Mouse (Mus musculus): Measurements from ENCODE around the gene Ankrd55.

The Ankrd55 gene

GRCm38 (mm10) chr13:112288225-112289178, at the start of gene Ankrd55:
Ankrd55 (plus strand) TSS chr13:112288451.
- DNase-seq (ENCODE audit: low spot score), result peak; percentile 20

- DNase-seq (ENCODE audit: low spot score), result no peak
These were observed 49.0 kb upstream of the Ankrd55 start for GRCm38 (mm10) chr13:112239239-112239638.

DNA sequence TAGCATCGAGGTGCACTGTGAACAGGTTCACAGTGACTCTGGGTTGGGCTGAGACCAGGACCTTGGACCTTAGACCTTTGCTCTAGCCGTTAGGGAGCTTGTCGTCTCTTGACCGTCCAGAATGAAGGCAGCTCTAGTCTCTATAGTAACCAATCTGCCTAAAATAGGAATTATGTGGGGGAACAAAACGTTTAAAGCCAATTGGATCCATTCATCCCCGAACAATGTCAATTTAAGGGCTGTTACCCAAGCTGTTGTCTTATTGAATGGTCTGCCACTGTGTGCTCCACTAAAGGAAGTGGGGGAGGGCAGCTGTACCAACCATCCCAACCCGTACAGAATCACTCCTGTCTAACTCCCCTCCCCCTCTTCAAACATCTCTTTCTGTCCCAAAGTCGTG, 46.8 kb upstream of the Ankrd55 start:
- DNase-seq (ENCODE audit: low spot score), result no peak

GRCm38 (mm10) chr13:112245131-112245530, 43.1 kb upstream of the Ankrd55 start:
- DNase-seq (ENCODE audit: low spot score), result no peak

- DNase-seq (ENCODE audit: low spot score), result no peak
These were observed 36.8 kb upstream of the Ankrd55 start for GRCm38 (mm10) chr13:112251433-112251832.

DNA sequence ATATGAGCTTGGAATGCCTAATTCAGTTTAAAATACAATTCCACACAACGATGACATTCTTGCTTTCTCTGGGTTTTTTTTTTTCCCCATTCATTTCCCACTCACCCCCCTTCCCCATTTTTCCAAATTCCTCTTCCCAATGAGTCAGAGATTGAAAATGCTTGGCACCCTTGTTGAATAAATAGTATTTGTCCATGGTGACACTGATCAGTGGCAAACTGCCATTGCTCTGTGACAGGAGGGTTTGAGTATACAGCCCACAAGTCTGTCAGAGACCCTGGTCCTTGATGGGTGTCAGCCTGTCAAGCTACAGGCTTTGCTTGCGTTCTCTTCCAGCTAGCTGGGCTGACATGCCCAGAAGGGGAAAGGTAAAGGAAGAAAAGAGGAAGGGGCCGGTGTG, 36.2 kb upstream of the Ankrd55 start:
- DNase-seq (ENCODE audit: low spot score), result no peak

DNA sequence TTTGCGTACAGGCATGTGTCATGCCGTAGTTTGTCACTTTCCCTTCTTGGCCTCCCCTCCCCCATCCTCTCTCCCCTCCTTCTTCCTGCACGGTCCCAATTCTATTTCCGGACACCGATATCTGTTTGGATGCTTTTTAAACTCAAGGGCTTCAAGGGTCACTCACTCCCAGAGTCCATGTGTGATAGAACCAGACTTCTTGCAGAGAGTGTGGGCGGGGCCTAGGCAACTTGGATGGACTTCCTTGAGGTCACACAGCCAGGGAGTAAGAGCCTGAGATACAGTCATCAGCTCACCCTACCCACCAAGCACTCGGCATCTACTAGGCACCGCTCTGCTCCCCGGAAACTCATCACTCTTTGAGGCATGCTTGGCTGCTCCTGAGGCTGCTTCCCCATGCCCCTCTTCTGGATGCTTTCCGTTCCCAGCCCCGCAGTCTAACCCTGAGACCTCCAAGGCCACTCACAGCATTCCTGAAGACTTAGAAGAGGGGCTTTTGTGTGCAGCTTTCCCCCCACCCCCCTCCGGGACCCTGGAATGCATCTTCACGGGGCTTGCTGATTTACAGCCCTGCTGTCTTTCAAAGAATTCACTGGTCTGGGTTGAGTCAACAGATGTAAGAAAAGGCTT, 35.1 kb upstream of the Ankrd55 start:
- no peak for DNase-seq (ENCODE audit: low spot score)

DNA sequence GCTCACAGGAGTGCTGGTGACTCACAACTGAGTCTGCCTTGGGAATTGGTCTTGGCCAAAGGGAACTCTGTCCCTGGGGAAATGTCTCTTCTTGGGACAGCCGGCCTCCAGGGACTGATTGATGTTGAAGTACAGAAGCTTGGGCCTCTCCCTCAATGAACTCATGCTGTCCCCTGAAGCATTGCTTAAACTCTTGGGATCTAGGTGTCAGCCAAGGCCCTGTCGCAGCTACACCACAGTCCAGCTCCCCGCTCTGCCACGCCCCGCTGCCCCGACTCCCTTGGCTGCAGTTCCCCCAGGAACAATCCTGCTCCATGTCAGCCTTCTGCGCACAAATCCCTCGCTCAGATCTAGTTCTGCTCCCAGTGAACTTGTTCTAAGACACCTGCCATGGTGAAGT, 34.1 kb upstream of the Ankrd55 start:
- peak; percentile 36 for DNase-seq (ENCODE audit: low spot score)

GRCm38 (mm10) chr13:112255862-112256261, 32.4 kb upstream of the Ankrd55 start:
- DNase-seq (ENCODE audit: low spot score), result no peak

DNA sequence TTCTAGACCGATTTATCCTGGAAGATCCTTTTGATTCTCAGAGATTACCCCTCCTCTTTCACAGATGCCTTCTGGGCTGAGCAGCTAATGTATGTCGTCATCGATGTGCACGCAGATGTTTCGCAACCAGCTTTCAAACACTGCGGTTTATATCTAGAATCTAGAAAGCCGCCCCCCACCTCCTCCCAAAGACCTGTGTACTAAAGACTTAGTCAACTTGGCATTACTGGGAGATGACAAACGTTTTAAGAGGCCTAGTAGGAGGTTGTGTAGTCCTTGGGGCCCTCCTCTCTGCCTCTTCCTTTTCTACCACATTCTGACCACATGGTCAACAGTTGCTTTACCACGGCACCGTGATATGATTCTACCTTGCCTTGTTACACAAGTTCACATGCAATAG, 29.8 kb upstream of the Ankrd55 start:
- DNase-seq (ENCODE audit: low spot score), result no peak

DNA sequence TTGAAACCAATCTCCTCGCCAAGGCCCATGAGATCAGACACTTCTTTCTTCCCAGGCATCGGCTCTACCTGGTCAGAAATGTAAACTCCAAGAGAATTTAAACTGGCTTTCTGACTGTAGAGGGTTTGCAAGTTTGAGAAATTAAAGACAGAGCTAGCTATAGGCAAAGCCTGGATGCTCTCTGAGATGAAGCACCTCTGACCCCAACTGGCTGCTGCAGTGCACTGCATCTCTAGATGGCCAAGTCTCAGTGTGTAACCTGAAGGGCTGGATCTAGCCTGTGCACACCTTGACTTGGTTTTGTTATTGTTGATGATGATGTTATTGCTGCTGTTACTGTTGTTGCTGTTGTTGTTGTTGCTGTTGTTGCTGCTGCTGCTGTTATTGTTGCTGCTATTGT, 28.9 kb upstream of the Ankrd55 start:
- peak; percentile 74 for DNase-seq (ENCODE audit: low spot score)

- DNase-seq (ENCODE audit: low spot score), result no peak
These were observed 23.6 kb upstream of the Ankrd55 start for GRCm38 (mm10) chr13:112264666-112265065.

GRCm38 (mm10) chr13:112271901-112272537, 16.2 kb upstream of the Ankrd55 start:
- peak; percentile 53 for DNase-seq (ENCODE audit: low spot score)

GRCm38 (mm10) chr13:112274636-112275035, 13.6 kb upstream of the Ankrd55 start:
- DNase-seq (ENCODE audit: low spot score), result no peak

GRCm38 (mm10) chr13:112275951-112276350, 12.3 kb upstream of the Ankrd55 start:
- no peak for DNase-seq (ENCODE audit: low spot score)

DNA sequence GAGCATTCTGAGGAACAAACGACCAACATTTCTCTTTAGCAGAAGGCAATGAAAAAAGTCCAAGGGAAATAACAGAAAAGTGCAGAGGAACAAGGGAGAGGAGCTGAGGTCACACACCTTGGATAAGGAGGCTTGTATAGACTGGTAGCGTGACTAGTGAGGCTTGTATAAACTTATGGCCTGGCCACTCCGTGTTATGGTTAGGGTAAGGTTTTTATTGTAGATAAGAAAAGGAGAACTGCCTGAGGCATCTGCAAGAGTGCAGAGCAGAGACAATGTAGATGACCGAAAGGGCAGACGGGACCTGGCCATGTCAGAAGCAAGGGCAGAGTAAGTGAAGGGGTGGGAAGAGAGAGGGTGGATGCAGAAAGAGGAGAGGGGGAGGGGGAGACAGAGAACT, 10.7 kb upstream of the Ankrd55 start:
- DNase-seq (ENCODE audit: low spot score), result no peak

- DNase-seq (ENCODE audit: low spot score), result no peak
These were observed 10.0 kb upstream of the Ankrd55 start for GRCm38 (mm10) chr13:112278251-112278650.

GRCm38 (mm10) chr13:112287135-112287534, 1.1 kb upstream of the Ankrd55 start:
- DNase-seq (ENCODE audit: low spot score), result no peak

- DNase-seq (ENCODE audit: low spot score), result no peak
These were observed 553 bp upstream of the Ankrd55 start for GRCm38 (mm10) chr13:112287571-112288224.

- no peak for DNase-seq (ENCODE audit: low spot score)
These were observed 1.1 kb downstream of the Ankrd55 start for GRCm38 (mm10) chr13:112289338-112289737.

GRCm38 (mm10) chr13:112289981-112290380, 1.7 kb downstream of the Ankrd55 start:
- no peak for DNase-seq (ENCODE audit: low spot score)

- DNase-seq (ENCODE audit: low spot score), result no peak
These were observed 4.2 kb downstream of the Ankrd55 start for GRCm38 (mm10) chr13:112292489-112292888.

All from lung, postnatal 25 days (tissue).